Mouse (Mus musculus): ENCODE measurements around the gene Aurkb.

The Aurkb gene

GRCm38 (mm10) chr11:69098039-69098761, 52.8 kb downstream of the Aurkb start:
- DNase-seq (ENCODE audit: low spot score): no peak

DNA sequence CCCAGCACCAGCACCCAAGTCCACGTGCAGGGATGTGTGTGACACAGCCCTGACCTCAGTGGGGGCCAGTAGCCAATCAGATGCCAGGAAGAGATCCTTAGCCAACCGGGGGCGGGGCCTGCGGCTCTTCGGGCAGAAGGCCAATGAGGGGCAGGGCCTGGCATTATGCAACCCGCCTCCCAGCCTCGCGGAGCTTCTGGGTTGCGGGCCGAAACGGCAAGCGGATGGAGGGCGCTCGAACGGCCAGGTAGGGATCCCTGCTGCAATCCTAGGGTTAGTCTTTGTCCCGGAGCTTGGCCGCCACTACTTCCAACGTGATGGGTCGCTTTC, 53.3 kb downstream of the Aurkb start:
- peak; percentile 95 for DNase-seq (ENCODE audit: low spot score)

- DNase-seq (ENCODE audit: low spot score): peak; percentile 72
These were observed 53.9 kb downstream of the Aurkb start for GRCm38 (mm10) chr11:69099177-69099914.

DNA sequence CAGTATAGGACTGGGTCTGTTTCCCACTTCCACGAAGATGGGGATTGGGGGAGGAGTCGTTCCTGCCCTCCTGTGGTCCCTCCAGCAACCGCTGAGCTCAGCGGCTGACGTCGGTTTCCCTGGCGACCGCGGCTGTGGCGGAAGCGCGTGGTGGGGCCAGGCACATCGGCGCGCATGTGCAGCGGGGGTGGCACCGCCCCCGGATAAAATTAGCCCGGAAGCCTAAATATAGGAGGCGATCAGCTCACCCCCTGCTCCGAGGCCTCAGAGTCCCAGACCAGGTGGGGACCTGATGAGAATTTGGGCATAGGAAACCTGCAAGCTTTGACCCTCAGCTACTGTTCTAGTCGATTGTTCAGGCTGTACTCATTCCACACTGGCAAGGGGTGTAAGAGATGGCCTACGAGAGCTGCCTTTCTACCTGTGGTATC, 54.5 kb downstream of the Aurkb start:
- peak; percentile 90 for DNase-seq (ENCODE audit: low spot score)

- DNase-seq (ENCODE audit: low spot score): no peak
These were observed 55.4 kb downstream of the Aurkb start for GRCm38 (mm10) chr11:69100639-69101360.
